Mouse (Mus musculus) ES-E14 (cell line): ENCODE measurements around the gene Gle1.

Experiments used
- CHD2 ChIP-seq: IDR thresholded peaks from 2 replicates; pipeline ENCODE4 v1.6.1; 2014; ENCODE audit warnings: mild to moderate bottlenecking, low read depth, low read length, inconsistent platforms
- MAFK ChIP-seq: IDR thresholded peaks from 2 replicates; pipeline ENCODE4 v1.6.1; 2014; ENCODE audit warnings: mild to moderate bottlenecking, low read depth, low read length, inconsistent platforms; ENCODE audit not compliant: insufficient read depth

- TF ChIP-seq CHD2 (no peak), MAFK (no peak)
Measured at GRCm38 (mm10) chr2:29926542-29926941, 8.7 kb upstream of the Gle1 start.
